Mouse (Mus musculus) CH12.LX (cell line): ENCODE results near the gene Ick. TPM values are rescaled to one million over a fixed set of nuclear protein-coding genes. Genes with fewer than 3 reads are reported as not detected.
A peak's percentile ranks its signal among the peaks of the same experiment; 100 is the strongest.

Experiments used
- DNase-seq: peaks from one replicate; pipeline ENCODE4 v3.0.0-alpha.2; 2013; ENCODE audit errors: extremely low read depth
- H3K27ac ChIP-seq: 2 replicates; pipeline ENCODE4 v1.5.1; 2012; ENCODE audit warnings: low read depth, mild to moderate bottlenecking, control low read depth, moderate library complexity; ENCODE audit not compliant: insufficient read depth
- H3K27me3 ChIP-seq: replicated peaks from 2 replicates; pipeline ENCODE3; 2012; ENCODE audit warnings: inconsistent platforms
- H3K36me3 ChIP-seq, 2 experiments: replicated peaks in 1 of 2; 2 replicates each; pipeline versions ENCODE3 to v1.6.1; 2012; ENCODE audit warnings: inconsistent platforms in 1 of 2, low read length in 1 of 2, mild to moderate bottlenecking in 1 of 2, mixed read lengths in 1 of 2, moderate library complexity in 1 of 2; ENCODE audit not compliant: control insufficient read depth in 1 of 2, insufficient read depth in 1 of 2
- H3K4me1 ChIP-seq, 2 experiments: 2 replicates each; pipeline ENCODE4 v1.6.1; 2012; ENCODE audit warnings: inconsistent platforms in 1 of 2, moderate library complexity in 1 of 2; ENCODE audit not compliant: insufficient read depth in 2 of 2, control insufficient read depth in 1 of 2
- H3K4me2 ChIP-seq: 2 replicates; pipeline ENCODE4 v1.6.1; 2012; ENCODE audit warnings: low read depth, mild to moderate bottlenecking, control low read depth; ENCODE audit not compliant: poor library complexity, insufficient read depth, severe bottlenecking
- H3K4me3 ChIP-seq, 3 experiments: fragments of 150-350 bp in 1 of 3; sonication (generic) in 1 of 3; replicated peaks in 1 of 3; 2 replicates each; pipeline versions ENCODE3 to v1.5.1; 2011 to 2012; ENCODE audit warnings: low read depth in 2 of 3, low read length in 2 of 3, mild to moderate bottlenecking in 2 of 3, moderate library complexity in 2 of 3, control low read depth in 1 of 3, improper control_type of control experiment in 1 of 3, inconsistent platforms in 1 of 3, mixed read lengths in 1 of 3; ENCODE audit not compliant: poor library complexity in 1 of 3
- H3K79me2 ChIP-seq: replicated peaks from 2 replicates; pipeline ENCODE4 v1.6.1; 2012; ENCODE audit warnings: mild to moderate bottlenecking, moderate library complexity; ENCODE audit not compliant: control insufficient read depth, poor library complexity, insufficient read depth, severe bottlenecking; ENCODE audit errors: extremely low read depth
- H3K9ac ChIP-seq: 2 replicates; pipeline ENCODE4 v1.6.1; 2012; ENCODE audit warnings: low read depth, mild to moderate bottlenecking, control low read depth, moderate library complexity; ENCODE audit not compliant: insufficient read depth
- H3K9me3 ChIP-seq: replicated peaks from 2 replicates; pipeline ENCODE3; 2012; ENCODE audit warnings: low read length, inconsistent platforms, mixed read lengths
- CTCF ChIP-seq, 2 experiments: IDR thresholded peaks in 1 of 2; conservative IDR thresholded peaks in 1 of 2; 2 replicates each; pipeline ENCODE4 v1.5.1; 2011 to 2012; ENCODE audit warnings: low read depth in 2 of 2, low read length in 2 of 2, improper control_type of control experiment in 1 of 2, inconsistent platforms in 1 of 2, mild to moderate bottlenecking in 1 of 2, moderate library complexity in 1 of 2
- E2F4 ChIP-seq: IDR thresholded peaks from 2 replicates; pipeline ENCODE4 v1.6.1; 2011; ENCODE audit warnings: low read depth, low read length, improper control_type of control experiment; ENCODE audit not compliant: insufficient replicate concordance
- ELF1 ChIP-seq: IDR thresholded peaks from 2 replicates; pipeline ENCODE4 v1.6.1; 2014; ENCODE audit warnings: low read depth, mild to moderate bottlenecking, inconsistent platforms, low read length, improper control_type of control experiment
- EP300 ChIP-seq: IDR thresholded peaks from 2 replicates; pipeline ENCODE4 v1.6.1; 2011; ENCODE audit warnings: low read length, improper control_type of control experiment
- ETS1 ChIP-seq: conservative IDR thresholded peaks from 2 replicates; pipeline ENCODE4 v1.6.1; 2012; ENCODE audit warnings: low read depth, mild to moderate bottlenecking, inconsistent platforms, low read length, improper control_type of control experiment, moderate library complexity
- IRF4 ChIP-seq: IDR thresholded peaks from 2 replicates; pipeline ENCODE4 v1.6.1; 2014; ENCODE audit warnings: low read depth, mild to moderate bottlenecking, inconsistent platforms, low read length, improper control_type of control experiment
- JUND ChIP-seq: conservative IDR thresholded peaks from 2 replicates; pipeline ENCODE4 v1.6.1; 2011; ENCODE audit warnings: low read depth, low read length, improper control_type of control experiment
- KAT2A ChIP-seq: IDR thresholded peaks from 2 replicates; pipeline ENCODE4 v1.6.1; 2012; ENCODE audit warnings: low read length, improper control_type of control experiment, inconsistent platforms; ENCODE audit not compliant: insufficient replicate concordance
- MAZ ChIP-seq: IDR thresholded peaks from 2 replicates; pipeline ENCODE4 v1.6.1; 2012; ENCODE audit warnings: low read depth, mild to moderate bottlenecking, inconsistent platforms, low read length, improper control_type of control experiment, moderate library complexity
- MYC ChIP-seq: IDR thresholded peaks from 2 replicates; pipeline ENCODE4 v1.6.1; 2011; ENCODE audit warnings: low read depth, mild to moderate bottlenecking, improper control_type of control experiment, low read length
- PAX5 ChIP-seq: IDR thresholded peaks from 2 replicates; pipeline ENCODE4 v1.6.1; 2012; ENCODE audit warnings: low read length, inconsistent platforms, mixed read lengths
- POLR2A ChIP-seq: IDR thresholded peaks from 2 replicates; pipeline ENCODE4 v1.6.1; 2011; ENCODE audit warnings: low read depth, mild to moderate bottlenecking, improper control_type of control experiment, low read length
- POLR2AphosphoS2 ChIP-seq: IDR thresholded peaks from 2 replicates; pipeline ENCODE4 v1.6.1; 2011; ENCODE audit warnings: low read depth, low read length, improper control_type of control experiment
- RAD21 ChIP-seq: IDR thresholded peaks from 2 replicates; pipeline ENCODE4 v1.6.1; 2011; ENCODE audit warnings: low read depth, mild to moderate bottlenecking, low read length, improper control_type of control experiment, moderate library complexity
- SIN3A ChIP-seq: IDR thresholded peaks from 2 replicates; pipeline ENCODE4 v1.6.1; 2012; ENCODE audit warnings: low read length, improper control_type of control experiment, inconsistent platforms
- SMC3 ChIP-seq: IDR thresholded peaks from 2 replicates; pipeline ENCODE4 v1.6.1; 2011; ENCODE audit warnings: low read depth, low read length, improper control_type of control experiment
- TCF12 ChIP-seq: IDR thresholded peaks from 2 replicates; pipeline ENCODE4 v1.6.1; 2014; ENCODE audit warnings: low read depth, mild to moderate bottlenecking, inconsistent platforms, low read length, improper control_type of control experiment
- USF1 ChIP-seq: IDR thresholded peaks from 2 replicates; pipeline ENCODE4 v1.6.1; 2014; ENCODE audit warnings: low read depth, mild to moderate bottlenecking, inconsistent platforms, low read length, improper control_type of control experiment
- USF2 ChIP-seq: conservative IDR thresholded peaks from 2 replicates; pipeline ENCODE4 v1.6.1; 2011; ENCODE audit warnings: low read depth, low read length, improper control_type of control experiment
- ZC3H11A ChIP-seq: IDR thresholded peaks from 2 replicates; pipeline ENCODE4 v1.6.1; 2012; ENCODE audit warnings: low read depth, mild to moderate bottlenecking, inconsistent platforms, low read length, improper control_type of control experiment
- ZKSCAN1 ChIP-seq: IDR thresholded peaks from 2 replicates; pipeline ENCODE4 v1.6.1; 2012; ENCODE audit warnings: low read depth, inconsistent platforms, low read length, improper control_type of control experiment, borderline replicate concordance
- ZNF384 ChIP-seq: IDR thresholded peaks from 2 replicates; pipeline ENCODE4 v1.6.1; 2012; ENCODE audit warnings: low read depth, low read length, improper control_type of control experiment, inconsistent platforms
- dilution Hi-C: fragments of 300-500 bp; cut with MboI; formaldehyde crosslinking; loops from 2 replicates; pipeline ENCODE4 v1.14.3; 2020; ENCODE audit warnings: low sequenced_read_pairs; ENCODE audit not compliant: extremely low pct_unique_long_range_greater_than_20kb, extremely low pct_ligation_motif_present
- in situ Hi-C: fragments of 300-500 bp; cut with MboI; formaldehyde crosslinking; loops from 3 replicates; pipeline ENCODE4 v1.14.3; 2019; ENCODE audit warnings: low sequenced_read_pairs, low pct_ligation_motif_present, low pct_unique_long_range_greater_than_20kb, mixed read lengths
- polyA plus RNA-seq: library from polyadenylated mRNA; unstranded; fragments of >175 nt; gene quantifications from 2 replicates; pipeline ENCODE4 v1.2.1, GENCODE M21; 2012; ENCODE audit warnings: low read depth; ENCODE audit not compliant: insufficient read length
- total RNA-seq, 2 experiments: library from RNA; depleted of rRNA; stranded (reverse); fragments of 300-350 nt in 1 of 2; fragments of >200 nt in 1 of 2; gene quantifications; 2 replicates each; pipeline ENCODE4 v1.2.3; 2012 to 2014

The Ick gene
- total and polyA plus RNA-seq, 3 experiments = 4.5 to 7.1 (median 4.8) TPM

- H3K36me3 ChIP-seq = peaks cover 2 to 26% of the 10 kb centered on the region in 2 experiments
- no peaks in the 10 kb centered on the region for H3K9me3 ChIP-seq
- TF ChIP-seq SIN3A (no peak), ETS1 (no peak), KAT2A (no peak), IRF4 (no peak), USF1 (no peak), POLR2A (no peak), ELF1 (no peak), POLR2AphosphoS2 (no peak), USF2 (no peak), TCF12 (no peak), ZC3H11A (no peak), JUND (no peak), E2F4 (no peak), MYC (no peak), CTCF (conservative IDR thresholded peaks at IDR 0.05 in 1 of 2, IDR thresholded peaks at IDR 0.05 in 1 of 2; ENCODE audit: low read depth in 2 of 2, low read length in 2 of 2) (no peak), MAZ (no peak)
- TF ChIP-seq, all 38 proteins: peak for 0
- no peak for DNase-seq
- in situ Hi-C loops (no loop called here), dilution Hi-C loops (no loop called here)
- H3K4me2 ChIP-seq = no peak overlapping the region
- no peak overlapping the region for H3K9ac ChIP-seq
- peaks cover 4 to 41% of the 10 kb centered on the region in 2 experiments; a peak in 3 of 4 replicates for H3K4me1 ChIP-seq
- H3K27me3 ChIP-seq = no peaks in the 10 kb centered on the region
- no peaks in the 10 kb centered on the region; the same call in 1 of the 2 replicates for H3K79me2 ChIP-seq
- H3K4me3 ChIP-seq = no peak overlapping the region
- H3K27ac ChIP-seq = no peak overlapping the region
These were observed 2.2 kb upstream of the Ick start for GRCm38 (mm10) chr9:78106821-78107220.

- DNase-seq = peak; percentile 56
- Histone ChIP-seq H3K79me2 (no peaks in the 10 kb centered on the region; the same call in 1 of the 2 replicates), H3K4me2 (peak overlapping the region; percentile 52), H3K9ac (peak overlapping the region; percentile 86), H3K4me1 (peaks cover 4 to 45% of the 10 kb centered on the region in 2 experiments; a peak in 3 of 4 replicates)
- dilution Hi-C loops = no loop called here
- in situ Hi-C loops = no loop called here
- TF ChIP-seq EP300 = no peak
- TF ChIP-seq ETS1 = no peak
- TF ChIP-seq MAZ = no peak
- peak; percentile 74; the same call in 1 of the 2 replicates for TF ChIP-seq ZNF384
- TF ChIP-seq SMC3 = no peak
- TF ChIP-seq ZKSCAN1 = no peak
- TF ChIP-seq PAX5 = no peak
- TF ChIP-seq MYC = 0 out of 2 replicates have a peak, but pooled peaks have one; percentile 32
- TF ChIP-seq RAD21 = no peak
- no peak for TF ChIP-seq USF2
- TF ChIP-seq ELF1 = no peak
- TF ChIP-seq, all 38 proteins: peak for 2
- no peaks in the 10 kb centered on the region for H3K9me3 ChIP-seq
- H3K36me3 ChIP-seq = peaks cover 2 to 22% of the 10 kb centered on the region in 2 experiments
- H3K4me3 ChIP-seq = peak overlapping the region; percentile 75 to 88 (median 88)
- no peak overlapping the region for H3K27ac ChIP-seq
- no peaks in the 10 kb centered on the region for H3K27me3 ChIP-seq
These were observed 1.4 kb upstream of the Ick start for GRCm38 (mm10) chr9:78107582-78107911.
